Mouse (Mus musculus): ENCODE data around the gene Cox8a. TPM values are rescaled to one million over a fixed set of nuclear protein-coding genes. Genes with fewer than 3 reads are reported as not detected.

Cox8a gene
- polyA plus RNA-seq, 1 experiment from 2014 or later: 822 TPM

Other genes starting within 250 kb of the Cox8a start
- 324 and 325 TPM in 2 replicates for gene Ppp1r14b, start 242.6 kb downstream of the Cox8a start, polyA plus RNA-seq (2016; fragmentation: Nextera tagmentation; extraction: Ambion mirVana)
- gene Plcb3, start 241.1 kb downstream of the Cox8a start, polyA plus RNA-seq (2016; fragmentation: Nextera tagmentation; extraction: Ambion mirVana): 25.7 and 33.4 TPM in 2 replicates
- gene Fkbp2, start 237.1 kb downstream of the Cox8a start, polyA plus RNA-seq (2016; fragmentation: Nextera tagmentation; extraction: Ambion mirVana): 90.2 and 93.0 TPM in 2 replicates
- 33.7 and 37.8 TPM in 2 replicates for gene Vegfb, start 230.0 kb downstream of the Cox8a start, polyA plus RNA-seq (2016; fragmentation: Nextera tagmentation; extraction: Ambion mirVana)
- 22.0 and 22.9 TPM in 2 replicates for gene Dnajc4, start 225.0 kb downstream of the Cox8a start, polyA plus RNA-seq (2016; fragmentation: Nextera tagmentation; extraction: Ambion mirVana)
- gene Nudt22, start 221.5 kb downstream of the Cox8a start, polyA plus RNA-seq (2016; fragmentation: Nextera tagmentation; extraction: Ambion mirVana): 19.5 and 25.2 TPM in 2 replicates
- 12.7 and 13.7 TPM in 2 replicates for gene Trpt1, start 221.5 kb downstream of the Cox8a start, polyA plus RNA-seq (2016; fragmentation: Nextera tagmentation; extraction: Ambion mirVana)
- gene Fermt3, start 198.1 kb downstream of the Cox8a start, polyA plus RNA-seq (2016; fragmentation: Nextera tagmentation; extraction: Ambion mirVana): 6.5 and 6.9 TPM in 2 replicates
- gene Stip1, start 177.6 kb downstream of the Cox8a start, polyA plus RNA-seq (2016; fragmentation: Nextera tagmentation; extraction: Ambion mirVana): 278 and 294 TPM in 2 replicates
- 3.4 and 5.2 TPM in 2 replicates for gene Macrod1, start 160.8 kb downstream of the Cox8a start, polyA plus RNA-seq (2016; fragmentation: Nextera tagmentation; extraction: Ambion mirVana)
- gene Flrt1, start 111.9 kb downstream of the Cox8a start, polyA plus RNA-seq (2016; fragmentation: Nextera tagmentation; extraction: Ambion mirVana): 7.0 and 9.9 TPM in 2 replicates
- 244 and 249 TPM in 2 replicates for gene Otub1, start 11.3 kb downstream of the Cox8a start, polyA plus RNA-seq (2016; fragmentation: Nextera tagmentation; extraction: Ambion mirVana)
- 74.0 and 76.0 TPM in 2 replicates for gene Naa40, start 23.6 kb upstream of the Cox8a start, polyA plus RNA-seq (2016; fragmentation: Nextera tagmentation; extraction: Ambion mirVana)
- gene Rcor2, start 49.7 kb upstream of the Cox8a start, polyA plus RNA-seq (2016; fragmentation: Nextera tagmentation; extraction: Ambion mirVana): 75.5 and 84.8 TPM in 2 replicates
- gene Mark2, start 124.2 kb upstream of the Cox8a start, polyA plus RNA-seq (2016; fragmentation: Nextera tagmentation; extraction: Ambion mirVana): 62.3 and 72.0 TPM in 2 replicates
- gene Spindoc, start 165.4 kb upstream of the Cox8a start, polyA plus RNA-seq (2016; fragmentation: Nextera tagmentation; extraction: Ambion mirVana): 42.8 and 46.6 TPM in 2 replicates
- 21.6 and 22.7 TPM in 2 replicates for gene 2700081O15Rik, start 200.0 kb upstream of the Cox8a start, polyA plus RNA-seq (2016; fragmentation: Nextera tagmentation; extraction: Ambion mirVana)